Mouse (Mus musculus) A20 (cell line): ENCODE results near the gene Acsbg2.
A peak's percentile ranks its signal among the peaks of the same experiment; 100 is the strongest.

Experiments
- DNase-seq: peaks from one replicate; pipeline ENCODE4 v3.0.0-alpha.2; 2011; ENCODE audit warnings: low read depth, low spot score

Acsbg2 gene

GRCm38 (mm10) chr17:56871767-56872166 lies 2.5 kb downstream of the Acsbg2 start:
- DNase-seq = no peak

- no peak for DNase-seq
Observed at GRCm38 (mm10) chr17:56870287-56870953, 3.8 kb downstream of the Acsbg2 start.

- no peak for DNase-seq
Observed at GRCm38 (mm10) chr17:56869481-56869977, 4.7 kb downstream of the Acsbg2 start.

GRCm38 (mm10) chr17:56866071-56866470 lies 8.2 kb downstream of the Acsbg2 start:
- no peak for DNase-seq

GRCm38 (mm10) chr17:56861197-56861596 lies 13.1 kb downstream of the Acsbg2 start:
- DNase-seq = peak; percentile 64

GRCm38 (mm10) chr17:56858922-56859321 lies 15.3 kb downstream of the Acsbg2 start:
- DNase-seq = no peak

GRCm38 (mm10) chr17:56858216-56858615 lies 16.0 kb downstream of the Acsbg2 start:
- peak; percentile 69 for DNase-seq

- no peak for DNase-seq
Observed at GRCm38 (mm10) chr17:56855421-56855820, 18.8 kb downstream of the Acsbg2 start.

- no peak for DNase-seq
Observed at GRCm38 (mm10) chr17:56851167-56851566, 23.1 kb downstream of the Acsbg2 start.

- no peak for DNase-seq
Observed at GRCm38 (mm10) chr17:56849710-56850109, 24.5 kb downstream of the Acsbg2 start.

- no peak for DNase-seq
Observed at GRCm38 (mm10) chr17:56848785-56849184, 25.5 kb downstream of the Acsbg2 start.

GRCm38 (mm10) chr17:56843678-56844077 lies 30.6 kb downstream of the Acsbg2 start:
- no peak for DNase-seq

- DNase-seq = peak; percentile 33
Observed at GRCm38 (mm10) chr17:56842173-56842572, 32.1 kb downstream of the Acsbg2 start.

- DNase-seq = no peak
Observed at GRCm38 (mm10) chr17:56840524-56840923, 33.7 kb downstream of the Acsbg2 start.

- DNase-seq = peak; percentile 60
Observed at GRCm38 (mm10) chr17:56836336-56836735, 37.9 kb downstream of the Acsbg2 start.

- DNase-seq = no peak
Observed at GRCm38 (mm10) chr17:56833381-56833780, 40.9 kb downstream of the Acsbg2 start.

GRCm38 (mm10) chr17:56832918-56833317 lies 41.3 kb downstream of the Acsbg2 start:
- DNase-seq = no peak

- DNase-seq = peak; percentile 99
Observed at GRCm38 (mm10) chr17:56831111-56831816, 43.0 kb downstream of the Acsbg2 start.

- DNase-seq = no peak
Observed at GRCm38 (mm10) chr17:56830411-56831110, 43.7 kb downstream of the Acsbg2 start, which contains the start of gene Rfx2. Gene Rfx2 (minus strand): TSS chr17:56831013.

GRCm38 (mm10) chr17:56829795-56830194 lies 44.5 kb downstream of the Acsbg2 start:
- no peak for DNase-seq

- no peak for DNase-seq
Observed at GRCm38 (mm10) chr17:56829171-56829570, 45.1 kb downstream of the Acsbg2 start.

GRCm38 (mm10) chr17:56826718-56827117 lies 47.5 kb downstream of the Acsbg2 start:
- no peak for DNase-seq
